Mouse (Mus musculus) embryo, embryonic 11.5 days (tissue): ENCODE results near the gene Slc22a23.
"Not testable (repeated sequence)": the region's sequence is repeated elsewhere in the genome, so short reads cannot be mapped to it uniquely, and the experiment has no call there.

Source experiments
- DNase-seq: peaks from one replicate; pipeline ENCODE4 v3.0.0-alpha.2; 2012; ENCODE audit warnings: low read depth, low spot score

Slc22a23 gene

GRCm38 (mm10) chr13:34345128-34346085 lies at the start of gene Slc22a23:
Slc22a23 (minus strand) TSS chr13:34345182.
- DNase-seq, result peak; percentile 52

- not testable (repeated sequence) for DNase-seq
These were observed 49.3 kb upstream of the Slc22a23 start for GRCm38 (mm10) chr13:34394305-34394704.

DNA sequence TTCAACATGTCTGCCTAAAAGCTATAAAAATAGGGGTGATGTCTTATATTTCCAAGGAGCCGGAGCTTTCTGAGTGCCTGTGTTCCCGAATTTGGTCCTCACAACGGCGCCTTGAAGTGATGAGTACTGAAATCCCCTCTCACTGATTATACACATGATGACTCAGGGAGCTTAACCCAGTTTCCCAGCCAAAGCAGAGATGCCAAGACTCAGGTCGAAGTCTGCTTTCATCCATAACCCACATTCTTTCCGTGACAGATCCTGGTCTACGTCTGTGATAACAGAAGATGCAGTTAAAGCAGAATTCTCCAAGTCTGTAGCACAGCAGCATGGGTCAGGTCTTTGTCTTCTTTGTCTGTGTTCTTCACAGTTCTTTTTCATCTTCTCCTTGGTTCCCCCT lies 47.4 kb upstream of the Slc22a23 start:
- DNase-seq, result no peak

GRCm38 (mm10) chr13:34388219-34388618 lies 43.2 kb upstream of the Slc22a23 start:
- no peak for DNase-seq

- no peak for DNase-seq
These were observed 38.4 kb upstream of the Slc22a23 start for GRCm38 (mm10) chr13:34383416-34383815.

DNA sequence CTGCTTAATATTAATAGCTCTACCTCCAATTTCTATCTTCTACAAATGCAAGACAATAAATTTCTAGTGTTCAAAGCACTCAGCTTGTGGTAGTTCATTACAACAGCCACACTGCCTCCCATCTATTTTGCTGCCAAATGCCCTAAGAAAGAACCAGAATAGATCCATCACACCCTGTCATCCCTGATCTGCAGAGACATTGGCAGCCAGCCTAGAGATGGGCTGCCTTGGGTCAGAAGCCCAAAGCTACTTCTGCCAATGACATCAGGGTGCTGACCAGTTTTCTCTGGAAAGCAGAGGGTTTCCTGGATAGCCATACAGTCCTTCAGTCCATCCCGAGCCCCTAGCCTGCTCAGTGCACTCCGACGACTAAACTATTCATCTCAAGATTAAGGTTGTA lies 33.9 kb upstream of the Slc22a23 start:
- no peak for DNase-seq

DNA sequence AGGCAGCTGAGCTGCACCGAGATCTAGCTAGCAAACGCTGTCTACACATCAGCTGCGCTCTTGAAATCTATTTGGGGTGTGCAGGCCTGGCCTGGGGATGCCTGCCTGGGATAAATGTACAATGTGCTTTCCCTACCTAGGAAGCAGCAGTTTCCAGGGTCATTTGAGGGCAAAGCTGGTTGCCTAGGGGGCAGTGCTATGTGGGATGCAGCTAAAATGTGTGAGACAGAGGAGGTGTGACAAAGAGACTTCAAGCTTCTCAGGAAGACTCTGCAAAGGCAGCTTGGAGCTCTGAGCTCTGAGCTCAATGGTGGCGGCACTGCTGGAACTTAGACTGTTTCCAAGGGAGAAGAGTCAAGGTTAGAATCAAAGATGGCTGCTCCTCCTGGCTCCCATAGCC lies 30.2 kb upstream of the Slc22a23 start:
- DNase-seq, result no peak

DNA sequence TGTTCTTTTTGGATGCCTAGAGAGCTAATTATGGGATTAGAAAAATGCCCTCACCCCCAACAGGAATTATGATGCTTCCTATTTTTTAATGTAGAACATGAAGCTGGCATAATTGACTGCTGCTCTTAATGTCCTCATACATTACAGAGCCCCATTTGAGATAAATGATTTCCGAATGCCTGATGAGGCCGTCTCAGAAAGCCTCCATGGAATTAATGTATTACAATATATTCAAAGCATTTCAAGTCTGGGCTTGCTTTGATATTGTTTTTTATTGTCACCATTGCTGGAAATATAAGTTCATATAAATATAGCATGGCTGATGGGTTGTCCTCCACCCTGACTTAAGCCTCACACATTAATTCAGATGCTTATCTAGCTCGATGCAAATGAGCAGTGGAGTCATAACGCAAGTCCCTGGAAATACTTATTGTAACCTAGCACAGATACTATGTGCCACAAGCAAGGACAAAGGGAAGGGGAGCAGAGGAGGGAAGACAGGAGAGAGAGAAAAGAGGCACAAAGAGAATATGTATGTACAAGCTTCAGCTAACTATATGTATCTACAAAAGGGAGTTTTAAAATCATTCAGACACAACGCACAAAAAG lies 28.0 kb upstream of the Slc22a23 start:
- DNase-seq, result no peak

DNA sequence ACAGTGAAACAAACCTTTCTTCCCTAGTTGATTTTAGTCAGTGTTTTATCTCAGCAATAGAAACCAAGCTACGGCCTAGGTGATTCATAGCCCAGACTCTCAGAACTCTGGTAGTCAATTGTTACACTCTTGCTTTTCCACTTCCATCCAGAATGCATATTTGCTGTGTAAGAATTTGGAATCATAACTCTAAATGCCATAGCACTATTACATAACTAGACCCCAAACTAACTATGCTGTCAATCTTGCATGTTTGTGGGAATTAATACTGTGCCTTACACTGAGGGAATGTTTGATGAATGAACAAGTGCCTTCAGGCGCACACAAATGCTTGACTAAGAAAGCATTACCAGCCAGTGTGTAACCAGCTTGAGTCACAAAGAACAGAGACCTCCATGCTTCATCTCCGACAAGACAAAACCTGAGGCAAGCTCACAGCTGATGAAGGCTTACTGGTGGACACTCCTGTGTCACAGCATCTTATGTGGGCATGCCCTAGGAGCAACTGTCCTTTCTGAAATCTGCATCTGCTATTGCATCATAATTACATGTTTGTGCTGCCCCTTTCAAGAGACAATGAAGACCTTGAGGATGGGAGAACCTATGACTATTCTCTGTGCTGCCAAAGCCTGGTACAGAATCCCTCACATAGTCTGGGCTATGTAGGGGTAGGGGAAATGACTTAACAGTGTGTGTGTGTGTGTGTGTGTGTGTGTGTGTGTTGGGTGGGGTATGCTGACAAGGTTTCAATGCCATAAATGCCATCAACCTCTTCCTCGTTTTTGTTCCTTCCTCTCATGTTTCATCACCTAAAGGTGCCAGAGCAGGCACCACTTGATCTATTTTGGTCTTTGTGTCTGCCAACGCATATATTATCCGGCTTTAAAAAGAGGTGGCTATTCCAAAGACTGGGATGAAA lies 27.2 kb upstream of the Slc22a23 start:
- DNase-seq, result no peak

GRCm38 (mm10) chr13:34370281-34370825 lies 25.4 kb upstream of the Slc22a23 start:
- DNase-seq, result no peak

DNA sequence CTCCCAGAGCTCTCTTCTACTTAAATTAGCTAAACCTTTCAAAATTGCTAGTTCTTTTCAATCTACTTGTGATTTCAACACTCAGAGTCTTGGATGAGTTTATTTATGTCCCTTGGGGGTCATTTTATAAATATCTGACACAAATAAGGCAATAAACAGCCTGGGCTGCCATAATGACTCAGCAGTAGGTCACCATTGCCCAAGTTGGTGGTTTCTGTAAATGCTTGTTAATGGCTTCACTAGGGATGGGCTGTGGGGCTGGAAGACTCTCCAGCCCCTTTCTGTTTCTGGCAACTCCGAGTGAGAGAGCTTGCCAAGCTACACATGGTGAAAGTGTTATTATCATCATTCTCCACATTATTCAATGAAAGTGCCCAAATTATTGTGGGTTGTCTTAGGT lies 20.2 kb upstream of the Slc22a23 start:
- DNase-seq, result no peak

DNA sequence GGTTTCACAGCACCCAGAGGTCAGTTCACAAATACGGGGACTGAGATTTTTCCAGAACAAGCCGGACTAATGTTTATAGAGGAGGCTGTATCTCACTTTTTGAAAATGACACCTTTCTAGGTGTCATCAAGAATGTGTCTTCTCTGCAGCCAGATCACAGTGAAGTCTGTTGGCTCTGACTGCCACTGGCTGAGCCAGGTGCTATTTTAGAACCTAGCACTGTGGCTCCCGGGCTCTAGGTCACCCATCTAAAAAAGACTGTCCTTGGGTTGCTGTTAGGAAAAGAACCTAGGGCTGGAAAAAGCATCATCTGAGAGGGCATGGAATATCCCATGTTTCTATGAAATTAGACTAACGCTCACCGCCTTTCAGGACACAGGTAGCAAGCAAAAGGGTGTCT lies 10.7 kb upstream of the Slc22a23 start:
- no peak for DNase-seq

DNA sequence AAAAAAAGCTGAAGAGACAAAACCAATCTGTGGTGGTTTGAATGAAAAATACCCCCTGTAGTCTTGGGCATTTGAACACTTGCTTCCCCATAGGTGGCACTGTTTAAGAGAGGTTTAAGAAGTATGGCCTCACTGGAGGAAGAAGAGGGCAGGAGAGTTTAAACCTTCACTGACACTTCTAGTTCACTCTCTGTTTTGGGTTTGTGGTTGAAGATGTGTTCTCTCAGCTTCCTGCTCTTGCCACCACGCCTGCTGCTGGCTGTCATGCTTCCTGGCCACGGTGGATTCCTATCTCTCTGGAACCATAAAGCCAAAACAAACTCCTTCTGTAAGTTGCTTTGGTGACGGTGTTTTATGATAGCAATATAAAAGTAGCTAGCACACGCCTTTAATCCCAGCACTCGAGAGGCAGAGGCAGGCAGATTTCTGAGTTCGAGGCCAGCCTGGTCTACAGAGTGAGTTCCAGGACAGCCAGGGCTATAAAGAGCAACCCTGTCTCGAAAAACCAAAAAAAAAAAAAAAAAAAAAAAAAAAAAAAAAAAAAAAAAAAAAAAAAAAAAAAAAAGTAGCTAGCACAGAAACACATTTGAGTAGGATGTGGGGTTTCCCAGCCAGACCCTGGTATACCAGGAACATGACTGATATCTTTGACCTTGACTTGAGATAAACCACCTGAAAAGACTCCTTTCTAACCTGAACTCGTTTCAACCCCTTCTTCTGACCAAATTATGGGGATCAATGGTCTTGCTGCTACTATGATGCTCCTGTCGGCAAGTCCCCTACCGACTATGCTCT lies 10.0 kb upstream of the Slc22a23 start:
- DNase-seq, result no peak

DNA sequence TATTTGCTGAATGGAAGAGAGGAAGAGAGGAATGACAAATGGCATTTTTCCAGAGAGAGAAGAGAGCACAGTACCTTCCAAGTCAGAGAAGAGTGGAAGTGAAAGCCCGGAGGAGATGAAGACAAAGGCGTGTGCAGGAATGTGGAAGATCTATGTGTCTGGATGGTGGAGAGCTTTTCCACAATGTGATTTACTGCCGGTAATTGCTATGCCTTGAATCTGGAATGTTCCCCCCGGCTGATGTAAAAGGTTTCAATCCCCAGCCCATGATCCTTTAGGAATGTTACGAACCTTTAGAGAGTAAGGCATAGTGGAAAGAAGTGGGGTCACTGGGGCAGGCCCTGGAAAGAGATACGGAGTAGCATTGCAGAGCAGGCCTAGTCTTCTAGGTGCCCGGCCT lies 8.3 kb upstream of the Slc22a23 start:
- DNase-seq, result no peak

DNA sequence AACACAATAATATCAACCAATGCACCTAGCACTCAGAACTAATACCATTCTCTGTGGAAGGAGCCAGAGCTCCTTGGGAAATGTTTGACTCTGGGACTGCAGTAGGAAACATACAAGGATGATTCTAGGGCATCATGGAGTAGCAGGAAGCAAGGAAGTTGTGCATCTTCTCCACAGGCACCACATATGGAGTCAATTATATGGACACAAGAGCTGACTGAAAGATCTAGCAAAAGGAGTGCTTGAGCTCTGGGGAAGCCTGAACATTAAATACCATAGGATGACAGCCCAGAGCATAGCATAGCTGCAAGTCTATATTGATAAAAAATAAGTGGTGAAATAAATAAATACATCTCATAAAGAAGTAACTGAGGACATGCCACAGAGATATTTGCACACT lies 6.5 kb upstream of the Slc22a23 start:
- no peak for DNase-seq

DNA sequence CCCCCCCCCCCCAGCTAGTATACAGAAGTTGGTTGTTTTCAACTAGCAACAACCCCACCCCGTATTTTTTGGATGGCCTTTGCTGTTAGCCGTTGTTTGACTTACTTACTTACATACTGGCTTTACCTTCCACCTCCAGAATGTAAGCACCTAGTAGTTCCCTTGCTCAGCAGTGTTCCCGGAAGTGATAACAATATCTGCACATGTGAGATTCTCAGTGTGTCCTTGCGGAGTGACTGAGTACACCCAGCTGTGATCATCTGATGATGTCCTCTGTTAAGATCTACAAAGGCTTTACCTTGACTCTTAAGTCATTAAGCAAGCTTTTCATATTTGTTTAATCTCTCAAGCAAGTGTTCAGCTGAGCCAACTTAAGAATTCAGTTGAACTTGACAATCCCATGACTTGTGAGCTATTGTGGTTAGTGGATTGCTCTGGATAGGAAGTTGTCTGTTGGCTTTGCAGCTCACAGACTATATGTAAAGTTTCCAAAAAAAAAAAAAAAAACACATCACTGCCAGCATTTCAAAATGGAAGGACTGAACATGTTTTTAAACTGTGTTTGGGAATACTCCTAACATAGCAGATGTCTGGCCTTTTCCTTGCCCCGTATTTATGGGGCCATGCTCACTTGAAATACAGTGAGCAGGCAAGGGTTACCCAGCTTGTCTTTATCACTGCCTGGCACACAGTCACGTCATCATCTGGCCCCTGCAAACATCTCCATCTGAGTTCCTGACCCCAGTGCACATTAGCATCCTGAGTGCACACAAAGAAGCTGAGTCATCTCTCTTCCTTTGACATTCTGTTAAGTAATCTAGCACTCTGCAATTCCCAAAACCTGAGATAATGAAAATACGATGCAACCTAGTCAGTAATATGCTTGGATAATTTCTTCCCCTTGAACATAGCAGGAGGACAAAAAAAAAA lies 3.2 kb upstream of the Slc22a23 start:
- DNase-seq, result no peak

- DNase-seq, result no peak
These were observed 1.8 kb upstream of the Slc22a23 start for GRCm38 (mm10) chr13:34346748-34347147.

GRCm38 (mm10) chr13:34346238-34346637 lies 1.3 kb upstream of the Slc22a23 start:
- DNase-seq, result no peak

GRCm38 (mm10) chr13:34344376-34345127 lies 430 bp downstream of the Slc22a23 start:
- DNase-seq, result no peak
